Mouse (Mus musculus) MEL (cell line): ENCODE data around the gene Tmem62. TPM values are rescaled to one million over a fixed set of nuclear protein-coding genes. Genes with fewer than 3 reads are reported as not detected.

ENCODE experiments used
- DNase-seq: peaks from one replicate; pipeline ENCODE4 v3.0.0; 2011; ENCODE audit warnings: low read depth, low spot score
- H3K27ac ChIP-seq: 2 replicates; pipeline ENCODE4 v1.5.1; 2012; ENCODE audit warnings: low read depth, mild to moderate bottlenecking, control low read depth, low read length, moderate library complexity; ENCODE audit not compliant: control insufficient read depth
- H3K27me3 ChIP-seq, 2 experiments: fragments of 150-350 bp in 1 of 2; sonication (generic) in 1 of 2; 2 replicates each; pipeline ENCODE4 v1.6.1; 2012; ENCODE audit warnings: low read length in 2 of 2, mild to moderate bottlenecking in 2 of 2, improper control_type of control experiment in 1 of 2, moderate library complexity in 1 of 2; ENCODE audit not compliant: insufficient read depth in 2 of 2, control insufficient read depth in 1 of 2
- H3K36me3 ChIP-seq, 2 experiments: 2 replicates each; pipeline ENCODE4 v1.6.1; 2012 to 2014; ENCODE audit warnings: low read length in 2 of 2, improper control_type of control experiment in 1 of 2, inconsistent platforms in 1 of 2, mild to moderate bottlenecking in 1 of 2; ENCODE audit not compliant: insufficient read depth in 2 of 2, control insufficient read depth in 1 of 2
- H3K4me1 ChIP-seq, 2 experiments: fragments of 150-350 bp in 1 of 2; sonication (generic) in 1 of 2; 2 replicates each; pipeline ENCODE4 v1.6.1; 2012; ENCODE audit warnings: low read length in 2 of 2, improper control_type of control experiment in 1 of 2, mild to moderate bottlenecking in 1 of 2; ENCODE audit not compliant: insufficient read depth in 2 of 2, control insufficient read depth in 1 of 2
- H3K4me3 ChIP-seq, 2 experiments: fragments of 150-350 bp in 1 of 2; sonication (generic) in 1 of 2; 2 replicates each; pipeline ENCODE4 v1.5.1; 2012; ENCODE audit warnings: low read depth in 2 of 2, low read length in 2 of 2, mild to moderate bottlenecking in 2 of 2, moderate library complexity in 2 of 2, control low read depth in 1 of 2, improper control_type of control experiment in 1 of 2; ENCODE audit not compliant: control insufficient read depth in 1 of 2, insufficient read depth in 1 of 2
- H3K79me2 ChIP-seq: 2 replicates; pipeline ENCODE4 v1.6.1; 2012; ENCODE audit warnings: mild to moderate bottlenecking, low read length, moderate library complexity; ENCODE audit not compliant: control insufficient read depth, poor library complexity, insufficient read depth
- H3K9ac ChIP-seq: 2 replicates; pipeline ENCODE4 v1.6.1; 2012; ENCODE audit warnings: low read depth, mild to moderate bottlenecking, control low read depth, low read length, moderate library complexity; ENCODE audit not compliant: control insufficient read depth, poor library complexity, severe bottlenecking
- H3K9me3 ChIP-seq: fragments of 150-350 bp; sonication (generic); replicated peaks from 2 replicates; pipeline ENCODE4 v1.6.1; 2012; ENCODE audit warnings: mild to moderate bottlenecking, low read length, improper control_type of control experiment, moderate library complexity; ENCODE audit not compliant: insufficient read depth
- CHD1 ChIP-seq: IDR thresholded peaks from 2 replicates; pipeline ENCODE4 v1.6.1; 2012; ENCODE audit warnings: low read depth, mild to moderate bottlenecking, inconsistent platforms, low read length, improper control_type of control experiment
- CHD2 ChIP-seq: IDR thresholded peaks from 2 replicates; pipeline ENCODE4 v1.6.1; 2011; ENCODE audit warnings: low read length, improper control_type of control experiment
- CTCF ChIP-seq, 3 experiments: IDR thresholded peaks in 2 of 3; conservative IDR thresholded peaks in 1 of 3; 2 replicates each; pipeline ENCODE4 v1.5.1; 2011 to 2012; ENCODE audit warnings: low read length in 3 of 3, low read depth in 2 of 3, mild to moderate bottlenecking in 2 of 3, improper control_type of control experiment in 1 of 3, inconsistent platforms in 1 of 3, mixed read lengths in 1 of 3, moderate library complexity in 1 of 3; ENCODE audit not compliant: control insufficient read depth in 1 of 3, insufficient read depth in 1 of 3, poor library complexity in 1 of 3, severe bottlenecking in 1 of 3
- EP300 ChIP-seq, 2 experiments: IDR thresholded peaks; 2 replicates each; pipeline ENCODE4 v1.6.1; 2011; ENCODE audit warnings: improper control_type of control experiment in 2 of 2, low read length in 2 of 2, low read depth in 1 of 2, mild to moderate bottlenecking in 1 of 2
- GATA1 ChIP-seq: IDR thresholded peaks from 2 replicates; pipeline ENCODE4 v1.6.1; 2011; ENCODE audit warnings: low read depth, low read length, improper control_type of control experiment
- HCFC1 ChIP-seq: IDR thresholded peaks from 2 replicates; pipeline ENCODE4 v1.6.1; 2012; ENCODE audit warnings: low read depth, mild to moderate bottlenecking, inconsistent platforms, low read length, improper control_type of control experiment, moderate library complexity
- JUND ChIP-seq: IDR thresholded peaks from 2 replicates; pipeline ENCODE4 v1.6.1; 2011; ENCODE audit warnings: low read depth, mild to moderate bottlenecking, improper control_type of control experiment, low read length
- KAT2A ChIP-seq: conservative IDR thresholded peaks from 2 replicates; pipeline ENCODE4 v1.6.1; 2012; ENCODE audit warnings: low read depth, low read length, improper control_type of control experiment, inconsistent platforms
- MXI1 ChIP-seq: IDR thresholded peaks from 2 replicates; pipeline ENCODE4 v1.6.1; 2011; ENCODE audit warnings: mild to moderate bottlenecking, low read depth, low read length, improper control_type of control experiment
- MYC ChIP-seq: IDR thresholded peaks from 2 replicates; pipeline ENCODE4 v1.6.1; 2011; ENCODE audit warnings: low read depth, mild to moderate bottlenecking, low read length, improper control_type of control experiment, moderate library complexity
- NELFE ChIP-seq: IDR thresholded peaks from 2 replicates; pipeline ENCODE4 v1.6.1; 2011; ENCODE audit warnings: low read depth, low read length, improper control_type of control experiment
- POLR2A ChIP-seq, 2 experiments: IDR thresholded peaks; 2 replicates each; pipeline ENCODE4 v1.6.1; 2011 to 2012; ENCODE audit warnings: low read length in 2 of 2, mild to moderate bottlenecking in 2 of 2, control low read depth in 1 of 2, improper control_type of control experiment in 1 of 2, low read depth in 1 of 2, moderate library complexity in 1 of 2; ENCODE audit not compliant: control insufficient read depth in 1 of 2, insufficient read depth in 1 of 2, poor library complexity in 1 of 2
- RCOR1 ChIP-seq: IDR thresholded peaks from 2 replicates; pipeline ENCODE4 v1.6.1; 2012; ENCODE audit warnings: low read depth, mild to moderate bottlenecking, inconsistent platforms, low read length, improper control_type of control experiment
- TAL1 ChIP-seq: IDR thresholded peaks from 2 replicates; pipeline ENCODE4 v1.6.1; 2012; ENCODE audit warnings: mild to moderate bottlenecking, inconsistent platforms, low read length, moderate library complexity, mixed read lengths
- TCF12 ChIP-seq: IDR thresholded peaks from 2 replicates; pipeline ENCODE4 v1.6.1; 2014; ENCODE audit warnings: low read depth, mild to moderate bottlenecking, inconsistent platforms, low read length, improper control_type of control experiment, moderate library complexity
- UBTF ChIP-seq: IDR thresholded peaks from 2 replicates; pipeline ENCODE4 v1.6.1; 2012; ENCODE audit warnings: low read depth, mild to moderate bottlenecking, inconsistent platforms, low read length, improper control_type of control experiment, moderate library complexity, borderline replicate concordance; ENCODE audit not compliant: insufficient read depth
- USF2 ChIP-seq, 2 experiments: IDR thresholded peaks; 2 replicates each; pipeline ENCODE4 v1.6.1; 2011 to 2012; ENCODE audit warnings: improper control_type of control experiment in 2 of 2, low read length in 2 of 2, borderline replicate concordance in 1 of 2, inconsistent platforms in 1 of 2, low read depth in 1 of 2, mild to moderate bottlenecking in 1 of 2; ENCODE audit not compliant: insufficient read depth in 1 of 2
- ZC3H11A ChIP-seq: IDR thresholded peaks from 2 replicates; pipeline ENCODE4 v1.6.1; 2012; ENCODE audit warnings: low read depth, mild to moderate bottlenecking, inconsistent platforms, low read length, improper control_type of control experiment
- ZKSCAN1 ChIP-seq: IDR thresholded peaks from 2 replicates; pipeline ENCODE4 v1.6.1; 2012; ENCODE audit warnings: low read depth, mild to moderate bottlenecking, inconsistent platforms, low read length, improper control_type of control experiment, moderate library complexity
- ZMIZ1 ChIP-seq: IDR thresholded peaks from 2 replicates; pipeline ENCODE4 v1.6.1; 2012; ENCODE audit warnings: low read depth, mild to moderate bottlenecking, inconsistent platforms, low read length, improper control_type of control experiment, moderate library complexity
- polyA plus RNA-seq, 2 experiments: library from polyadenylated mRNA; stranded (reverse) in 1 of 2; unstranded in 1 of 2; fragments of >175 nt in 1 of 2; fragments of >200 nt in 1 of 2; gene quantifications; 2 replicates each; pipeline versions ENCODE4 v1.2.1 to v1.2.4; 2012; ENCODE audit warnings: low replicate concordance in 2 of 2, low read depth in 1 of 2; ENCODE audit not compliant: insufficient read length in 2 of 2, insufficient read depth in 1 of 2, missing spikeins in 1 of 2
- total RNA-seq: library from RNA; depleted of rRNA; stranded (reverse); fragments of 300-350 nt; gene quantifications from 2 replicates; pipeline ENCODE4 v1.2.3, GENCODE M21; 2012; rRNA removed

The Tmem62 gene
- total RNA-seq, result 1.8 and 2.0 TPM in 2 replicates
- 1 to 10 TPM in 1 of 2 experiments, not detected in 1; 2.9 TPM for polyA plus RNA-seq

GRCm38 (mm10) chr2:120976990-120977925 lies at the start of gene Tmem62:
Gene Tmem62 (plus strand): TSS chr2:120977017.
- peak; percentile 66 for DNase-seq
- TF ChIP-seq HCFC1 (peak; percentile 39; the same call in 1 of the 2 replicates), USF2 (IDR thresholded peaks at IDR 0.05; ENCODE audit: borderline replicate concordance in 1 of 2, insufficient read depth in 1 of 2, low read depth in 1 of 2, low read length in 2 of 2) (no peak), TCF12 (peak; percentile 35; the same call in 1 of the 2 replicates), POLR2A (IDR thresholded peaks at IDR 0.05; ENCODE audit: control insufficient read depth in 1 of 2, insufficient read depth in 1 of 2, low read depth in 1 of 2, low read length in 2 of 2, poor library complexity in 1 of 2) (peak in 1 of 2 experiments; percentile 45; a peak in 1 of 4 replicates), EP300 (IDR thresholded peaks at IDR 0.05; ENCODE audit: low read depth in 1 of 2, low read length in 2 of 2) (no peak), CTCF (IDR thresholded peaks at IDR 0.05 in 2 of 3, conservative IDR thresholded peaks at IDR 0.05 in 1 of 3; ENCODE audit: control insufficient read depth in 1 of 3, insufficient read depth in 1 of 3, low read depth in 2 of 3, low read length in 3 of 3, poor library complexity in 1 of 3, severe bottlenecking in 1 of 3) (0 out of 6 replicates have a peak, but pooled peaks of 1 of the 3 experiments have one; percentile 6), CHD1 (0 out of 2 replicates have a peak, but pooled peaks have one; percentile 64), ZKSCAN1 (no peak), NELFE (peak; percentile 25; the same call in 1 of the 2 replicates), TAL1 (peak; percentile 15; the same call in 1 of the 2 replicates), UBTF (0 out of 2 replicates have a peak, but pooled peaks have one; percentile 78), GATA1 (0 out of 2 replicates have a peak, but pooled peaks have one; percentile 33), JUND (no peak), MYC (no peak), ZC3H11A (no peak), KAT2A (no peak), MXI1 (peak; percentile 70)
- Histone ChIP-seq H3K4me3 (peak within 1 kb of the TSS; percentile 59 to 92), H3K4me1 (peaks cover 0 to 12% of the 10 kb centered on the region in 2 experiments; a peak in 3 of 4 replicates), H3K36me3 (peaks cover 0 to 5% of the 10 kb centered on the region in 2 experiments; a peak in 2 of 4 replicates), H3K79me2 (no peaks in the 10 kb centered on the region; the same call in 1 of the 2 replicates), H3K9me3 (no peaks in the 10 kb centered on the region), H3K9ac (peak within 1 kb of the TSS; percentile 79), H3K27me3 (no peaks in the 10 kb centered on the region), H3K27ac (peak within 1 kb of the TSS; percentile 43)

- Histone ChIP-seq H3K79me2 (no peaks in the 10 kb centered on the region), H3K36me3 (peaks cover 0 to 10% of the 10 kb centered on the region in 2 experiments; a peak in 2 of 4 replicates), H3K4me1 (no peaks in the 10 kb centered on the region), H3K27ac (no peak overlapping the region), H3K4me3 (no peak overlapping the region), H3K27me3 (no peaks in the 10 kb centered on the region), H3K9ac (no peak overlapping the region), H3K9me3 (no peaks in the 10 kb centered on the region)
- no peak for DNase-seq
- no peak for TF ChIP-seq RCOR1
- no peak for TF ChIP-seq ZMIZ1
- TF ChIP-seq NELFE, result no peak
- no peak for TF ChIP-seq MXI1
- TF ChIP-seq CHD2, result no peak
Measured at GRCm38 (mm10) chr2:120933038-120933437, 43.8 kb upstream of the Tmem62 start.
